Mouse (Mus musculus) left cerebral cortex, adult 6 months (tissue): ENCODE measurements around the gene Tnfrsf26. TPM values are rescaled to one million over a fixed set of nuclear protein-coding genes. Genes with fewer than 3 reads are reported as not detected.

ENCODE experiments used
- long read RNA-seq, 2 experiments: library from polyadenylated mRNA; unstranded; transcript quantifications; one replicate each; pipeline ENCODE4 v2.0.0; 2019 to 2020
- polyA plus RNA-seq: library from polyadenylated mRNA; unstranded; fragments of <200 nt; fragmentation: Nextera tagmentation; gene quantifications from 2 replicates; pipeline ENCODE4 v1.2.3, GENCODE M21; 2021

The Tnfrsf26 gene
- polyA plus RNA-seq, result 0.05 and 0.12 TPM in 2 replicates
- long read RNA-seq, experiment 1, partial matches to known transcripts, result 0 of 1 reads
- long read RNA-seq, experiment 1, other reads (novel, unspliced or antisense), result 1 of 1 reads
- long read RNA-seq, experiment 2, result 0 reads

DNA sequence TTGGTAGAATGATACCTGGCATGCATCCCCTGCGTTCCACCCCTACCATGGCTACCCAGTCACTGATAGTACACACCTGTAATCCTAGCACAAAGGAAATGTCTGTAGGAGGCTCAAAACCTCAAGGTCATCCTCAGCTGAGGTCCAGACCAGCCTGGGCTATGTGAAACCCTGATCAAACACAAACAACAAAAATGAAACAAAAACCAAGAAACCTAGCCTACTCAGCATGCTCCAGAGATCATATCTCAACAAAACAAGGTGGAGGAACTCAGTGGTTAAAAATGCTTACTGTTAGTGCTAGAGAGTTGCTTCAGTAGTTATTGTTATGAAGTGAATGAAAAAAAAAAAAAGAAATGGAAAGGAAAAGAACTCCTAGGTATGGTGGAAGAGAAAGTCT, at the start of gene Tnfrsf26:
Gene Tnfrsf26, minus strand, starts transcription at position 183 of the 400 bp plus-strand sequence.

DNA sequence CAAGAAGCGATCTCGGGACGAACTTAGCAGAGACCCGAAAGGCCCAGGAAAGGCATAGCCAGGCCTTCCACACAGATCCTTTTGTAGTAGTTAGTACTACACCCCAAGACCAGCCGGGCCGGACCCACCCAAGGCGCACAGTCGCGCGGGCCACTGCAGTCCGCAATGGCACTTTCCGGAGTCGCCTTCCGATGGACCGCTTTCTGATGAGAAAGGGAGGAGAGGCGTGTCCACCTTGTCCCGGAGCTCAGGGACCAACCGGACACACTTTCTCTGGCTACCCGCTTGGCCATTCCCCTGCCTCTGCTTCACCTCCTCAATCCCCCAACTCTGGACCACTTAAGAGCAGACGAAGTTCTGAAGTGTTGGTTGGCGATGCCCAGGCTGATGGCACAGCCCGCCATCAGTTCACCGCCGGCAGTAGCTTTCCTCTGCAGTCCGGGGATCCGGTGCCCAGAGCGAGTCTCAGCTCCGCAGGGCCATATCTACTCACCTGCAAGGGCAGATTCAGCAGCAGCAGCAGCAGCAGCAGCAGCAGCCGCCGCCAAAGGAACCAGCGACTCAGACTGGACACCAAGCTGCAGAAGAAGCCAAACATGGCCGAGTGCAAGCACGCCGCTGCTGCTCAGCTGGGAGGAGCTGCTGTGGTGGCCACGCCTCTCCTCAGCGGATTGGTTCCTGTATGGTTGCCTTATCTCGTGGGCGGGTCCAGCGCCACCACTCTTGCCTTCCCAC, 20.7 kb upstream of the Tnfrsf26 start, which contains the start of gene Tnfrsf22:
Gene Tnfrsf22, minus strand, starts transcription at position 628 of the 735 bp plus-strand sequence.

GRCm38 (mm10) chr7:143599428-143600230, 28.9 kb downstream of the Tnfrsf26 start, which contains the start of gene Cars:
TSS of gene Cars (minus strand) at chr7:143600090.

Other genes starting within 250 kb of the Tnfrsf26 start
- 5.9 and 14.7 TPM in 2 replicates for gene Cdkn1c, start 167.7 kb downstream of the Tnfrsf26 start, polyA plus RNA-seq
- 0.69 and 1.2 TPM in 2 replicates for gene Slc22a18, start 155.0 kb downstream of the Tnfrsf26 start, polyA plus RNA-seq
- gene Phlda2, start 125.6 kb downstream of the Tnfrsf26 start, polyA plus RNA-seq, result not detected in 2 replicates
- gene Nap1l4, start 79.6 kb downstream of the Tnfrsf26 start, polyA plus RNA-seq, result 76.0 and 98.0 TPM in 2 replicates
- 21.9 and 28.7 TPM in 2 replicates for gene Cars, start 28.6 kb downstream of the Tnfrsf26 start, polyA plus RNA-seq
- 1.3 and 2.2 TPM in 2 replicates for gene Tnfrsf22, start 20.9 kb upstream of the Tnfrsf26 start, polyA plus RNA-seq
- gene Tnfrsf23, start 57.1 kb upstream of the Tnfrsf26 start, polyA plus RNA-seq, result 0.28 and 0.31 TPM in 2 replicates
- gene Osbpl5, start 128.3 kb upstream of the Tnfrsf26 start, polyA plus RNA-seq, result 6.8 and 9.4 TPM in 2 replicates
- gene Mrgprg, start 138.3 kb upstream of the Tnfrsf26 start, polyA plus RNA-seq, result not detected in 2 replicates
- 4.8 and 6.3 TPM in 2 replicates for gene Mrgpre, start 155.8 kb upstream of the Tnfrsf26 start, polyA plus RNA-seq
- gene Nadsyn1, start 194.1 kb upstream of the Tnfrsf26 start, polyA plus RNA-seq, result 1.5 and 2.2 TPM in 2 replicates
- 14.2 and 19.9 TPM in 2 replicates for gene Dhcr7, start 194.4 kb upstream of the Tnfrsf26 start, polyA plus RNA-seq
- gene Gm498, start 238.1 kb upstream of the Tnfrsf26 start, polyA plus RNA-seq, result not detected in 2 replicates